In the genomic region with DNA sequence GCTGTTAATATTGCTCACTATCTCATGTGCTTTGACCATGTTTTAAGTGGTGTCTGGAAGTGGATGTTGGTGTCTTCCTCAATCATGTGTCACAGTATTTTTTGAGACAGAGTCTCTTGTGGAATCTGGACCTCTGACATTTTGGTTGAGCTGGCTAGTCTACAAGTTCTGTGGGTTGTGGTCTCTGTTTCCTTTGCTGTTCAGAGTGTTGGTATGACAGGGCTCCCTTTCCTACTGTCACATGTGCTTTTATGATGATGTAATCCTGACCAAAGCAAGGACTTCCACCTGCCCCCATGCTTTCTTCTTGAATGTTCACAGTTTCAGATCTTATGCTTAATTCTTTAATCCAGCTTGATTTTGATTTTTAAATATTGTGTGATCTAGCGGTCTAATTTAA, we compare ENCODE assay signal across 25 mouse cellular contexts.
"Had no signal": no experiment of that assay in that cellular context is flagged by ENCODE, and none has a peak within 500 bp of the region (broad histone marks: within the 10 kb centered on the region; RNA-seq: fewer than 3 reads in every experiment).

No protein-coding gene starts in this region.

- H3K9me3 ChIP-seq: heart, embryonic 10.5 days; heart, embryonic 12.5 days; hindbrain, embryonic 10.5 days; hindbrain, embryonic 13.5 days; hindbrain, embryonic 15.5 days; limb, embryonic 13.5 days; limb, embryonic 15.5 days; liver, embryonic 12.5 days had no signal

- H3K4me1 ChIP-seq: heart, embryonic 10.5 days; heart, embryonic 12.5 days; hindbrain, embryonic 10.5 days; hindbrain, embryonic 13.5 days; hindbrain, embryonic 15.5 days; limb, embryonic 13.5 days; limb, embryonic 15.5 days; liver, embryonic 12.5 days had no signal

- ATAC-seq: hindbrain, postnatal 0 days; intestine, postnatal 0 days; liver, embryonic 12.5 days had no signal

- H3K9ac ChIP-seq: heart, embryonic 12.5 days; hindbrain, embryonic 13.5 days; hindbrain, embryonic 15.5 days; limb, embryonic 13.5 days; limb, embryonic 15.5 days; liver, embryonic 12.5 days; liver, embryonic 14.5 days had no signal

- DNase-seq: gastrocnemius, adult 2 months; gastrocnemius, postnatal 10 days; gastrocnemius, postnatal 25 days; heart, adult 11 months; heart, adult 2 months; heart, postnatal 10 days; heart, postnatal 4 days; kidney, adult 18-20 months; kidney, adult 8-10 months; kidney, postnatal 10 days; kidney, postnatal 36 days; layer of hippocampus, adult 9-11 months; layer of hippocampus, postnatal 36 days; left cerebral cortex, postnatal 4 days had no signal

- H3K4me3 ChIP-seq: gastrocnemius, adult 2 months; heart, adult 2 months; heart, embryonic 10.5 days; heart, embryonic 12.5 days; hindbrain, embryonic 10.5 days; hindbrain, embryonic 13.5 days; hindbrain, embryonic 15.5 days; limb, embryonic 13.5 days; limb, embryonic 15.5 days; liver, embryonic 12.5 days had no signal

- H3K27me3 ChIP-seq: heart, embryonic 12.5 days; hindbrain, embryonic 13.5 days; hindbrain, embryonic 15.5 days; limb, embryonic 13.5 days; limb, embryonic 15.5 days; liver, embryonic 12.5 days had no signal

- H3K27ac ChIP-seq: gastrocnemius, adult 2 months; heart, adult 2 months; heart, embryonic 10.5 days; hindbrain, embryonic 10.5 days; hindbrain, embryonic 13.5 days; hindbrain, embryonic 15.5 days; hindbrain, postnatal 0 days; limb, embryonic 13.5 days; limb, embryonic 15.5 days; liver, embryonic 12.5 days; liver, embryonic 14.5 days had no signal

- H3K4me2 ChIP-seq: heart, embryonic 12.5 days; hindbrain, embryonic 13.5 days; hindbrain, embryonic 15.5 days; limb, embryonic 13.5 days; limb, embryonic 15.5 days; liver, embryonic 12.5 days had no signal

- H3K36me3 ChIP-seq: heart, embryonic 10.5 days; heart, embryonic 12.5 days; hindbrain, embryonic 10.5 days; hindbrain, embryonic 13.5 days; hindbrain, embryonic 15.5 days; limb, embryonic 13.5 days; limb, embryonic 15.5 days; liver, embryonic 12.5 days had no signal
